23 mouse cellular contexts compared by ENCODE assay signal in genomic region chr1:176845082-176845977, GRCm38 (mm10). TPM values are rescaled to one million over a fixed set of nuclear protein-coding genes. Genes with fewer than 3 reads are reported as not detected.
A peak's percentile ranks its signal among the peaks of the same experiment; 100 is the strongest.
DNase-seq lines count a peak whose midpoint lies in the region; ATAC-seq lines count a peak whose summit lies in the region.
"Had no signal": no experiment of that assay in that cellular context is flagged by ENCODE, and none has a peak within 500 bp of the region (broad histone marks: within the 10 kb centered on the region; RNA-seq: fewer than 3 reads in every experiment).

No protein-coding gene starts in this region.

- WGBS in midbrain, embryonic 11.5 days: 56% methylated on average over 17 of the region's 17 CpGs
- 56% methylated on average over 17 of the region's 17 CpGs for WGBS in midbrain, embryonic 13.5 days
- 80% methylated on average over 17 of the region's 17 CpGs for WGBS in embryonic facial prominence, embryonic 10.5 days

- no peak overlapping the region for H3K9ac ChIP-seq in midbrain, embryonic 11.5 days (ENCODE audit: low read length)
- no peak overlapping the region for H3K9ac ChIP-seq in midbrain, embryonic 13.5 days (replicated peaks)
- H3K9ac ChIP-seq: hindbrain, embryonic 14.5 days; limb, embryonic 12.5 days; liver, embryonic 13.5 days; neural tube, embryonic 12.5 days; stomach, embryonic 15.5 days had no signal

- H3K4me3 ChIP-seq in midbrain, embryonic 11.5 days (ENCODE audit: low read depth, low read length): no peak overlapping the region
- H3K4me3 ChIP-seq in midbrain, embryonic 13.5 days (replicated peaks): no peak overlapping the region
- no peak overlapping the region for H3K4me3 ChIP-seq in embryonic facial prominence, embryonic 10.5 days
- H3K4me3 ChIP-seq: heart, embryonic 10.5 days; limb, embryonic 12.5 days; liver, embryonic 13.5 days; neural tube, embryonic 12.5 days; stomach, embryonic 15.5 days had no signal

- H3K27me3 ChIP-seq in midbrain, embryonic 11.5 days (ENCODE audit: control insufficient read depth, insufficient read depth, low read length): no peaks in the 10 kb centered on the region
- no peaks in the 10 kb centered on the region for H3K27me3 ChIP-seq in midbrain, embryonic 13.5 days
- no peaks in the 10 kb centered on the region for H3K27me3 ChIP-seq in embryonic facial prominence, embryonic 10.5 days (replicated peaks; ENCODE audit: low read depth, poor library complexity, severe bottlenecking)
- H3K27me3 ChIP-seq: limb, embryonic 12.5 days; liver, embryonic 13.5 days; neural tube, embryonic 12.5 days; stomach, embryonic 15.5 days had no signal

- no peak overlapping the region for H3K4me2 ChIP-seq in midbrain, embryonic 11.5 days
- no peak overlapping the region for H3K4me2 ChIP-seq in midbrain, embryonic 13.5 days (replicated peaks)
- H3K4me2 ChIP-seq: hindbrain, embryonic 14.5 days; limb, embryonic 12.5 days; liver, embryonic 13.5 days; neural tube, embryonic 12.5 days; stomach, embryonic 15.5 days had no signal

- no peaks in the 10 kb centered on the region for H3K9me3 ChIP-seq in midbrain, embryonic 11.5 days (ENCODE audit: control insufficient read depth, low read length)
- no peaks in the 10 kb centered on the region for H3K9me3 ChIP-seq in midbrain, embryonic 13.5 days
- H3K9me3 ChIP-seq in embryonic facial prominence, embryonic 10.5 days: no peaks in the 10 kb centered on the region
- H3K9me3 ChIP-seq: G1E; heart, embryonic 10.5 days; limb, embryonic 12.5 days; liver, embryonic 13.5 days; neural tube, embryonic 12.5 days; stomach, embryonic 15.5 days had no signal

- no peaks in the 10 kb centered on the region for H3K4me1 ChIP-seq in midbrain, embryonic 11.5 days (ENCODE audit: control insufficient read depth, insufficient read depth, low read length)
- no peaks in the 10 kb centered on the region for H3K4me1 ChIP-seq in midbrain, embryonic 13.5 days (replicated peaks)
- peaks cover 6% of the 10 kb centered on the region for H3K4me1 ChIP-seq in embryonic facial prominence, embryonic 10.5 days
- H3K4me1 ChIP-seq: liver, embryonic 13.5 days; neural tube, embryonic 12.5 days; stomach, embryonic 15.5 days had no signal

- H3K27ac ChIP-seq in midbrain, embryonic 11.5 days (ENCODE audit: low read depth, low read length): no peak overlapping the region
- H3K27ac ChIP-seq in midbrain, embryonic 13.5 days: no peak overlapping the region
- H3K27ac ChIP-seq in embryonic facial prominence, embryonic 10.5 days (replicated peaks): no peak overlapping the region
- H3K27ac ChIP-seq: heart, embryonic 10.5 days; hindbrain, embryonic 14.5 days; kidney, postnatal 0 days; limb, embryonic 12.5 days; liver, embryonic 13.5 days; neural tube, embryonic 12.5 days; stomach, embryonic 15.5 days had no signal

- H3K36me3 ChIP-seq in midbrain, embryonic 11.5 days (ENCODE audit: control insufficient read depth, insufficient read depth, low read length): no peaks in the 10 kb centered on the region
- H3K36me3 ChIP-seq in midbrain, embryonic 13.5 days: peaks cover 16% of the 10 kb centered on the region
- H3K36me3 ChIP-seq in embryonic facial prominence, embryonic 10.5 days (replicated peaks): peaks cover 10% of the 10 kb centered on the region
- H3K36me3 ChIP-seq: liver, embryonic 13.5 days; stomach, embryonic 15.5 days had no signal

- DNase-seq in midbrain, embryonic 11.5 days (ENCODE audit: low spot score, missing footprints): peak; percentile 76
- DNase-seq in CD4-positive, CD25-positive, alpha-beta regulatory T cell, adult 2 months (ENCODE audit: low read depth, low spot score): peak; percentile 28
- peak; percentile 20 for DNase-seq in induced T-regulatory cell, adult 2 months (ENCODE audit: low read depth)
- DNase-seq in retina, postnatal 7 days (ENCODE audit: low read depth, low spot score): peak; percentile 35
- no peak for DNase-seq in embryonic facial prominence, embryonic 10.5 days (ENCODE audit: low spot score)
- no peak for DNase-seq in testis, postnatal 10 days (ENCODE audit: low spot score)
- DNase-seq in kidney, postnatal 10 days: no peak
- DNase-seq: adrenal gland, adult 2 months; B cell, adult 2 months; cerebellum, adult 2 months; gastrocnemius, postnatal 25 days; heart, postnatal 10 days; liver, embryonic 13.5 days; spleen, adult 18-20 months had no signal

- no peak for ATAC-seq in midbrain, embryonic 11.5 days (ENCODE audit: low FRiP score)
- ATAC-seq in midbrain, embryonic 13.5 days: no peak
- ATAC-seq: intestine, postnatal 0 days had no signal

RNA-seq across cellular contexts. Expression of gene Sdccag8, which starts 30.9 kb away (rescaled TPM):
- 29.4 and 30.1 TPM in 2 replicates for polyA plus RNA-seq in midbrain, embryonic 11.5 days (2014; fragmentation: Nextera tagmentation; extraction: Ambion mirVana)
- 24.2 and 28.5 TPM in 2 replicates for polyA plus RNA-seq in midbrain, embryonic 13.5 days (2015; fragmentation: Nextera tagmentation; extraction: Ambion mirVana)
- polyA plus RNA-seq in embryonic facial prominence, embryonic 10.5 days (2016; fragmentation: Nextera tagmentation; extraction: Ambion mirVana): 14.6 and 15.6 TPM in 2 replicates

RNA-seq across cellular contexts. Expression of gene Cep170, which starts 31.5 kb away (rescaled TPM):
- polyA plus RNA-seq in midbrain, embryonic 11.5 days (2014; fragmentation: Nextera tagmentation; extraction: Ambion mirVana): 69.2 and 80.3 TPM in 2 replicates
- polyA plus RNA-seq in midbrain, embryonic 13.5 days (2015; fragmentation: Nextera tagmentation; extraction: Ambion mirVana): 124 and 140 TPM in 2 replicates
- polyA plus RNA-seq in embryonic facial prominence, embryonic 10.5 days (2016; fragmentation: Nextera tagmentation; extraction: Ambion mirVana): 34.3 and 34.9 TPM in 2 replicates

Comparison
In these comparisons a context has a peak if more than half of its experiments do, and no peak if none do; other contexts are left out.
1. DNase-seq: peak in midbrain, embryonic 11.5 days (single experiment), CD4-positive, CD25-positive, alpha-beta regulatory T cell, adult 2 months (single experiment), induced T-regulatory cell, adult 2 months (single experiment) and retina, postnatal 7 days (single experiment); none in embryonic facial prominence, embryonic 10.5 days (single experiment), testis, postnatal 10 days (single experiment) and kidney, postnatal 10 days (single experiment).